In genomic region chr3:59041487-59041886, GRCm38 (mm10) we compare ENCODE assay signal across 25 mouse cellular contexts.
"Had no signal": no experiment of that assay in that cellular context is flagged by ENCODE, and none has a peak within 500 bp of the region (broad histone marks: within the 10 kb centered on the region; RNA-seq: fewer than 3 reads in every experiment).

No protein-coding gene starts in this region.

- H3K4me1 ChIP-seq: heart, embryonic 10.5 days; heart, embryonic 12.5 days; hindbrain, embryonic 10.5 days; hindbrain, embryonic 12.5 days; intestine, embryonic 15.5 days; limb, embryonic 13.5 days; limb, embryonic 15.5 days had no signal

- H3K4me2 ChIP-seq: heart, embryonic 12.5 days; hindbrain, embryonic 12.5 days; intestine, embryonic 15.5 days; limb, embryonic 13.5 days; limb, embryonic 15.5 days; liver, embryonic 12.5 days had no signal

- DNase-seq: gastrocnemius, adult 2 months; gastrocnemius, postnatal 10 days; gastrocnemius, postnatal 25 days; heart, adult 18-20 months; heart, postnatal 10 days; heart, postnatal 4 days; kidney, adult 18-20 months; kidney, adult 8-10 months; kidney, postnatal 10 days; kidney, postnatal 25 days; kidney, postnatal 4 days; left cerebral cortex, postnatal 4 days had no signal

- H3K9me3 ChIP-seq: heart, embryonic 10.5 days; heart, embryonic 12.5 days; hindbrain, embryonic 10.5 days; hindbrain, embryonic 12.5 days; intestine, embryonic 15.5 days; limb, embryonic 13.5 days; limb, embryonic 15.5 days; liver, embryonic 12.5 days had no signal

- H3K36me3 ChIP-seq: heart, embryonic 10.5 days; hindbrain, embryonic 12.5 days; intestine, embryonic 15.5 days; limb, embryonic 13.5 days; limb, embryonic 15.5 days; liver, embryonic 12.5 days had no signal

- H3K9ac ChIP-seq: heart, embryonic 12.5 days; hindbrain, embryonic 12.5 days; intestine, embryonic 15.5 days; limb, embryonic 13.5 days; limb, embryonic 15.5 days; liver, embryonic 12.5 days; liver, embryonic 14.5 days had no signal

- H3K27ac ChIP-seq: gastrocnemius, adult 2 months; heart, embryonic 10.5 days; hindbrain, embryonic 10.5 days; hindbrain, embryonic 12.5 days; intestine, embryonic 15.5 days; layer of hippocampus, adult 2 months; limb, embryonic 13.5 days; limb, embryonic 15.5 days; liver, embryonic 12.5 days; liver, embryonic 14.5 days had no signal

- H3K27me3 ChIP-seq: heart, embryonic 12.5 days; hindbrain, embryonic 12.5 days; intestine, embryonic 15.5 days; limb, embryonic 13.5 days; limb, embryonic 15.5 days; liver, embryonic 12.5 days had no signal

- ATAC-seq: hindbrain, embryonic 16.5 days; inflammation-experienced regulatory T-cells, adult 6 months; intestine, embryonic 15.5 days; intestine, postnatal 0 days; liver, embryonic 12.5 days had no signal

- H3K4me3 ChIP-seq: gastrocnemius, adult 2 months; heart, embryonic 10.5 days; heart, embryonic 12.5 days; hindbrain, embryonic 10.5 days; hindbrain, embryonic 12.5 days; intestine, embryonic 15.5 days; layer of hippocampus, adult 2 months; limb, embryonic 13.5 days; limb, embryonic 15.5 days; liver, embryonic 12.5 days had no signal
